Mouse (Mus musculus) MEL (cell line): Measurements from ENCODE around the gene Gm49393. TPM values are rescaled to one million over a fixed set of nuclear protein-coding genes. Genes with fewer than 3 reads are reported as not detected.

Experiments
- DNase-seq: peaks from one replicate; pipeline ENCODE4 v3.0.0; 2011; ENCODE audit warnings: low read depth, low spot score
- H3K27ac ChIP-seq: 2 replicates; pipeline ENCODE4 v1.5.1; 2012; ENCODE audit warnings: low read depth, mild to moderate bottlenecking, control low read depth, low read length, moderate library complexity; ENCODE audit not compliant: control insufficient read depth
- H3K27me3 ChIP-seq, 2 experiments: fragments of 150-350 bp in 1 of 2; sonication (generic) in 1 of 2; 2 replicates each; pipeline ENCODE4 v1.6.1; 2012; ENCODE audit warnings: low read length in 2 of 2, mild to moderate bottlenecking in 2 of 2, improper control_type of control experiment in 1 of 2, moderate library complexity in 1 of 2; ENCODE audit not compliant: insufficient read depth in 2 of 2, control insufficient read depth in 1 of 2
- H3K36me3 ChIP-seq, 2 experiments: 2 replicates each; pipeline ENCODE4 v1.6.1; 2012 to 2014; ENCODE audit warnings: low read length in 2 of 2, improper control_type of control experiment in 1 of 2, inconsistent platforms in 1 of 2, mild to moderate bottlenecking in 1 of 2; ENCODE audit not compliant: insufficient read depth in 2 of 2, control insufficient read depth in 1 of 2
- H3K4me1 ChIP-seq, 2 experiments: fragments of 150-350 bp in 1 of 2; sonication (generic) in 1 of 2; 2 replicates each; pipeline ENCODE4 v1.6.1; 2012; ENCODE audit warnings: low read length in 2 of 2, improper control_type of control experiment in 1 of 2, mild to moderate bottlenecking in 1 of 2; ENCODE audit not compliant: insufficient read depth in 2 of 2, control insufficient read depth in 1 of 2
- H3K4me3 ChIP-seq, 2 experiments: fragments of 150-350 bp in 1 of 2; sonication (generic) in 1 of 2; 2 replicates each; pipeline ENCODE4 v1.5.1; 2012; ENCODE audit warnings: low read depth in 2 of 2, low read length in 2 of 2, mild to moderate bottlenecking in 2 of 2, moderate library complexity in 2 of 2, control low read depth in 1 of 2, improper control_type of control experiment in 1 of 2; ENCODE audit not compliant: control insufficient read depth in 1 of 2, insufficient read depth in 1 of 2
- H3K79me2 ChIP-seq: 2 replicates; pipeline ENCODE4 v1.6.1; 2012; ENCODE audit warnings: mild to moderate bottlenecking, low read length, moderate library complexity; ENCODE audit not compliant: control insufficient read depth, poor library complexity, insufficient read depth
- H3K9ac ChIP-seq: 2 replicates; pipeline ENCODE4 v1.6.1; 2012; ENCODE audit warnings: low read depth, mild to moderate bottlenecking, control low read depth, low read length, moderate library complexity; ENCODE audit not compliant: control insufficient read depth, poor library complexity, severe bottlenecking
- H3K9me3 ChIP-seq: fragments of 150-350 bp; sonication (generic); replicated peaks from 2 replicates; pipeline ENCODE4 v1.6.1; 2012; ENCODE audit warnings: mild to moderate bottlenecking, low read length, improper control_type of control experiment, moderate library complexity; ENCODE audit not compliant: insufficient read depth
- CHD1 ChIP-seq: IDR thresholded peaks from 2 replicates; pipeline ENCODE4 v1.6.1; 2012; ENCODE audit warnings: low read depth, mild to moderate bottlenecking, inconsistent platforms, low read length, improper control_type of control experiment
- CTCF ChIP-seq, 3 experiments: IDR thresholded peaks in 2 of 3; conservative IDR thresholded peaks in 1 of 3; 2 replicates each; pipeline ENCODE4 v1.5.1; 2011 to 2012; ENCODE audit warnings: low read length in 3 of 3, low read depth in 2 of 3, mild to moderate bottlenecking in 2 of 3, improper control_type of control experiment in 1 of 3, inconsistent platforms in 1 of 3, mixed read lengths in 1 of 3, moderate library complexity in 1 of 3; ENCODE audit not compliant: control insufficient read depth in 1 of 3, insufficient read depth in 1 of 3, poor library complexity in 1 of 3, severe bottlenecking in 1 of 3
- E2F4 ChIP-seq: IDR thresholded peaks from 2 replicates; pipeline ENCODE4 v1.6.1; 2011; ENCODE audit warnings: low read depth, low read length, improper control_type of control experiment, borderline replicate concordance
- HCFC1 ChIP-seq: IDR thresholded peaks from 2 replicates; pipeline ENCODE4 v1.6.1; 2012; ENCODE audit warnings: low read depth, mild to moderate bottlenecking, inconsistent platforms, low read length, improper control_type of control experiment, moderate library complexity
- JUND ChIP-seq: IDR thresholded peaks from 2 replicates; pipeline ENCODE4 v1.6.1; 2011; ENCODE audit warnings: low read depth, mild to moderate bottlenecking, improper control_type of control experiment, low read length
- MAFK ChIP-seq: IDR thresholded peaks from 2 replicates; pipeline ENCODE4 v1.6.1; 2011; ENCODE audit warnings: low read depth, mild to moderate bottlenecking, low read length, improper control_type of control experiment, borderline replicate concordance
- POLR2AphosphoS5 ChIP-seq: IDR thresholded peaks from 2 replicates; pipeline ENCODE4 v1.6.1; 2012; ENCODE audit warnings: low read depth, borderline replicate concordance, mild to moderate bottlenecking, inconsistent platforms, low read length, moderate library complexity, mixed read lengths
- RAD21 ChIP-seq: IDR thresholded peaks from 2 replicates; pipeline ENCODE4 v1.6.1; 2011; ENCODE audit warnings: mild to moderate bottlenecking, low read depth, low read length, improper control_type of control experiment
- RCOR1 ChIP-seq: IDR thresholded peaks from 2 replicates; pipeline ENCODE4 v1.6.1; 2012; ENCODE audit warnings: low read depth, mild to moderate bottlenecking, inconsistent platforms, low read length, improper control_type of control experiment
- SMC3 ChIP-seq: IDR thresholded peaks from 2 replicates; pipeline ENCODE4 v1.6.1; 2011; ENCODE audit warnings: low read depth, low read length, improper control_type of control experiment
- TAL1 ChIP-seq: IDR thresholded peaks from 2 replicates; pipeline ENCODE4 v1.6.1; 2012; ENCODE audit warnings: mild to moderate bottlenecking, inconsistent platforms, low read length, moderate library complexity, mixed read lengths
- TBP ChIP-seq: IDR thresholded peaks from 2 replicates; pipeline ENCODE4 v1.8.0; 2011; ENCODE audit warnings: low read depth, low read length, improper control_type of control experiment
- TCF12 ChIP-seq: IDR thresholded peaks from 2 replicates; pipeline ENCODE4 v1.6.1; 2014; ENCODE audit warnings: low read depth, mild to moderate bottlenecking, inconsistent platforms, low read length, improper control_type of control experiment, moderate library complexity
- USF1 ChIP-seq: IDR thresholded peaks from 2 replicates; pipeline ENCODE4 v1.6.1; 2014; ENCODE audit warnings: low read depth, mild to moderate bottlenecking, inconsistent platforms, low read length, improper control_type of control experiment, moderate library complexity
- USF2 ChIP-seq, 2 experiments: IDR thresholded peaks; 2 replicates each; pipeline ENCODE4 v1.6.1; 2011 to 2012; ENCODE audit warnings: improper control_type of control experiment in 2 of 2, low read length in 2 of 2, borderline replicate concordance in 1 of 2, inconsistent platforms in 1 of 2, low read depth in 1 of 2, mild to moderate bottlenecking in 1 of 2; ENCODE audit not compliant: insufficient read depth in 1 of 2
- polyA plus RNA-seq, 2 experiments: library from polyadenylated mRNA; stranded (reverse) in 1 of 2; unstranded in 1 of 2; fragments of >175 nt in 1 of 2; fragments of >200 nt in 1 of 2; gene quantifications; 2 replicates each; pipeline versions ENCODE4 v1.2.1 to v1.2.4; 2012; ENCODE audit warnings: low replicate concordance in 2 of 2, low read depth in 1 of 2; ENCODE audit not compliant: insufficient read length in 2 of 2, insufficient read depth in 1 of 2, missing spikeins in 1 of 2
- total RNA-seq: library from RNA; depleted of rRNA; stranded (reverse); fragments of 300-350 nt; gene quantifications from 2 replicates; pipeline ENCODE4 v1.2.3, GENCODE M21; 2012

The Gm49393 gene
- total and polyA plus RNA-seq, 3 experiments, result not detected

GRCm38 (mm10) chr13:60826052-60826451 is 109.3 kb downstream of the Gm49393 start:
- Histone ChIP-seq H3K79me2 (no peaks in the 10 kb centered on the region), H3K27me3 (no peaks in the 10 kb centered on the region), H3K4me3 (no peak overlapping the region), H3K4me1 (no peaks in the 10 kb centered on the region), H3K36me3 (no peaks in the 10 kb centered on the region), H3K9me3 (no peaks in the 10 kb centered on the region), H3K27ac (no peak overlapping the region), H3K9ac (no peak overlapping the region)
- TF ChIP-seq POLR2AphosphoS5 (no peak), MAFK (no peak)
- DNase-seq, result no peak

GRCm38 (mm10) chr13:60820486-60821175 is 114.8 kb downstream of the Gm49393 start:
- H3K79me2 ChIP-seq, result no peaks in the 10 kb centered on the region
- no peaks in the 10 kb centered on the region for H3K4me1 ChIP-seq
- TF ChIP-seq TCF12 (no peak), TBP (no peak), JUND (no peak), USF1 (no peak), MAFK (no peak), RCOR1 (no peak), HCFC1 (no peak), E2F4 (no peak), TAL1 (no peak), CHD1 (no peak)
- TF ChIP-seq, all 39 proteins: peak for 0
- no peak overlapping the region for H3K27ac ChIP-seq
- H3K9me3 ChIP-seq, result no peaks in the 10 kb centered on the region
- H3K27me3 ChIP-seq, result no peaks in the 10 kb centered on the region
- no peak overlapping the region for H3K9ac ChIP-seq
- DNase-seq, result no peak
- H3K4me3 ChIP-seq, result no peak overlapping the region
- H3K36me3 ChIP-seq, result no peaks in the 10 kb centered on the region

DNA sequence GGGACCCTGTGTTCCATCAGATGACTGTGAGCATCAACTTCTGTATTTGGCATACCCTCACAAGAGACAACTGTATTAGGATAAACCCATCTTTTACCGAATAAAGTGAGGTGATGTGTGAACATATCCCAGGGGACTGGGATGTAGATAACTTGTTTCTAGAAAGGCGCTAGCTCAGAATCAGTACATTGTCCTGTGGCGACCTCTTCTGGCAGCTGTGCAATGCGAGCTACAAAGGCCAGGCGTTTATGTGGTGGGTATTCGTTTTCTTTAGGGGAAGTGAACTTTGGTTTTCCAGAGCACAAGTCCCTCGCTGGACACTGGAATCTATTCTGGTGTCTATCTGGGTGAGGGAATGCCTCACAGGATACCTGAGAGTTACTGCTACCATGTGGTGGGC is 115.9 kb downstream of the Gm49393 start:
- DNase-seq, result peak; percentile 4
- Histone ChIP-seq H3K4me3 (no peak overlapping the region), H3K36me3 (no peaks in the 10 kb centered on the region), H3K9ac (no peak overlapping the region), H3K9me3 (no peaks in the 10 kb centered on the region), H3K79me2 (no peaks in the 10 kb centered on the region), H3K27me3 (no peaks in the 10 kb centered on the region), H3K27ac (no peak overlapping the region), H3K4me1 (no peaks in the 10 kb centered on the region)
- TF ChIP-seq RAD21 (peak; percentile 34), TBP (no peak), SMC3 (0 out of 2 replicates have a peak, but pooled peaks have one; percentile 35), USF2 (IDR thresholded peaks at IDR 0.05; ENCODE audit: borderline replicate concordance in 1 of 2, insufficient read depth in 1 of 2, low read depth in 1 of 2, low read length in 2 of 2) (no peak), CTCF (IDR thresholded peaks at IDR 0.05 in 2 of 3, conservative IDR thresholded peaks at IDR 0.05 in 1 of 3; ENCODE audit: control insufficient read depth in 1 of 3, insufficient read depth in 1 of 3, low read depth in 2 of 3, low read length in 3 of 3, poor library complexity in 1 of 3, severe bottlenecking in 1 of 3) (peak in 2 of 3 experiments; percentile 30 to 32; a peak in 2 of 6 replicates)
